8 mouse cellular contexts compared by ENCODE assay signal in genomic region chr4:53594204-53594603, GRCm38 (mm10). TPM values are rescaled to one million over a fixed set of nuclear protein-coding genes. Genes with fewer than 3 reads are reported as not detected.
A peak's percentile ranks its signal among the peaks of the same experiment; 100 is the strongest.
DNase-seq lines count a peak whose midpoint lies in the region; ATAC-seq and TF ChIP-seq lines count a peak whose summit lies in the region.

No protein-coding gene starts in this region.

- no peak overlapping the region for H3K4me3 ChIP-seq in hindbrain, embryonic 13.5 days
- H3K4me3 ChIP-seq in midbrain, embryonic 12.5 days = no peak overlapping the region
- H3K4me3 ChIP-seq in stomach, postnatal 0 days (ENCODE audit: low read depth, low read length) = no peak overlapping the region

- TF ChIP-seq CTCF in stomach, postnatal 0 days (IDR thresholded peaks at IDR 0.05; ENCODE audit: low read depth) = peak; percentile 90

- H3K4me2 ChIP-seq in hindbrain, embryonic 13.5 days = no peak overlapping the region
- H3K4me2 ChIP-seq in midbrain, embryonic 12.5 days (replicated peaks) = no peak overlapping the region
- H3K4me2 ChIP-seq in stomach, postnatal 0 days (replicated peaks; ENCODE audit: low read depth) = no peak overlapping the region

- H3K36me3 ChIP-seq in hindbrain, embryonic 13.5 days = no peaks in the 10 kb centered on the region
- no peaks in the 10 kb centered on the region for H3K36me3 ChIP-seq in midbrain, embryonic 12.5 days
- no peaks in the 10 kb centered on the region for H3K36me3 ChIP-seq in stomach, postnatal 0 days (ENCODE audit: control insufficient read depth, insufficient read depth, low read length)

- H3K9me3 ChIP-seq in hindbrain, embryonic 13.5 days = no peaks in the 10 kb centered on the region
- no peaks in the 10 kb centered on the region for H3K9me3 ChIP-seq in midbrain, embryonic 12.5 days
- H3K9me3 ChIP-seq in stomach, postnatal 0 days (ENCODE audit: control insufficient read depth, low read length) = no peaks in the 10 kb centered on the region

- no peak overlapping the region for H3K9ac ChIP-seq in hindbrain, embryonic 13.5 days
- no peak overlapping the region for H3K9ac ChIP-seq in midbrain, embryonic 12.5 days (replicated peaks)
- no peak overlapping the region for H3K9ac ChIP-seq in stomach, postnatal 0 days (ENCODE audit: low read length)

- H3K27me3 ChIP-seq in hindbrain, embryonic 13.5 days = no peaks in the 10 kb centered on the region
- H3K27me3 ChIP-seq in midbrain, embryonic 12.5 days = no peaks in the 10 kb centered on the region
- H3K27me3 ChIP-seq in stomach, postnatal 0 days (ENCODE audit: control insufficient read depth, insufficient read depth, low read length) = no peaks in the 10 kb centered on the region

- 37% methylated on average over 4 of the region's 4 CpGs for WGBS in hindbrain, embryonic 13.5 days
- WGBS in midbrain, embryonic 12.5 days = 36% methylated on average over 4 of the region's 4 CpGs
- 26% methylated on average over 4 of the region's 4 CpGs for WGBS in stomach, postnatal 0 days

- peak; percentile 79 for ATAC-seq in cerebellum, adult (ENCODE audit: insufficient number of reproducible peaks, low FRiP score, low TSS enrichment)
- ATAC-seq in hindbrain, embryonic 13.5 days (ENCODE audit: low FRiP score) = peak; percentile 31
- peak; percentile 63 for ATAC-seq in midbrain, embryonic 12.5 days (ENCODE audit: low FRiP score, low read depth)
- ATAC-seq in stomach, postnatal 0 days (ENCODE audit: low FRiP score, low TSS enrichment) = no peak; the same call in 1 of the 2 replicates

- H3K4me1 ChIP-seq in hindbrain, embryonic 13.5 days (replicated peaks) = peaks cover 11% of the 10 kb centered on the region; the same call in 1 of the 2 replicates
- H3K4me1 ChIP-seq in midbrain, embryonic 12.5 days = 0 out of 2 replicates have a peak, but pooled peaks cover 6% of the 10 kb centered on the region
- H3K4me1 ChIP-seq in stomach, postnatal 0 days (replicated peaks; ENCODE audit: control insufficient read depth, insufficient read depth) = no peaks in the 10 kb centered on the region

- no peak overlapping the region for H3K27ac ChIP-seq in hindbrain, embryonic 13.5 days
- H3K27ac ChIP-seq in midbrain, embryonic 12.5 days (replicated peaks) = no peak overlapping the region
- H3K27ac ChIP-seq in stomach, postnatal 0 days (replicated peaks) = no peak overlapping the region

- TF ChIP-seq EP300 in stomach, postnatal 0 days (optimal IDR thresholded peaks at IDR 0.05) = no peak

- peak; percentile 34 for DNase-seq in thymus, postnatal 0 days (ENCODE audit: low spot score)
- DNase-seq in thymus, postnatal 36 days = no peak
- DNase-seq in forelimb bud, embryonic 11.5 days (ENCODE audit: low read depth, low spot score) = peak; percentile 66
- peak; percentile 19 to 65 for DNase-seq in left cerebral cortex, adult 9 months (ENCODE audit: low spot score in 2 of 2)
- peak; percentile 37 for DNase-seq in stomach, postnatal 0 days (ENCODE audit: low spot score)

RNA-seq across cellular contexts. Expression of gene Fsd1l, which starts 37.1 kb away (rescaled TPM):
- polyA plus RNA-seq in thymus, postnatal 0 days (2015; fragmentation: Nextera tagmentation; extraction: Ambion mirVana) = 1.2 and 1.7 TPM in 2 replicates
- 38.1 and 42.0 TPM in 2 replicates for polyA plus RNA-seq in hindbrain, embryonic 13.5 days (2015; fragmentation: Nextera tagmentation; extraction: Ambion mirVana)
- polyA plus RNA-seq in midbrain, embryonic 12.5 days (2016; fragmentation: Nextera tagmentation; extraction: Ambion mirVana) = 41.9 and 43.9 TPM in 2 replicates
- polyA plus RNA-seq in stomach, postnatal 0 days (2015; fragmentation: Nextera tagmentation; extraction: Ambion mirVana) = 3.4 and 3.5 TPM in 2 replicates

Comparison
In these comparisons a context has a peak if more than half of its experiments do, and no peak if none do; other contexts are left out.
1. DNase-seq: peak in thymus, postnatal 0 days (single experiment), forelimb bud, embryonic 11.5 days (single experiment), left cerebral cortex, adult 9 months (2 of 2) and stomach, postnatal 0 days (single experiment); none in thymus, postnatal 36 days (0 of 2).